Mouse (Mus musculus): Measurements from ENCODE around the gene Usp10. TPM values are rescaled to one million over a fixed set of nuclear protein-coding genes. Genes with fewer than 3 reads are reported as not detected.

Gene Usp10
- polyA plus RNA-seq, 1 experiment: 8.3 TPM

DNA sequence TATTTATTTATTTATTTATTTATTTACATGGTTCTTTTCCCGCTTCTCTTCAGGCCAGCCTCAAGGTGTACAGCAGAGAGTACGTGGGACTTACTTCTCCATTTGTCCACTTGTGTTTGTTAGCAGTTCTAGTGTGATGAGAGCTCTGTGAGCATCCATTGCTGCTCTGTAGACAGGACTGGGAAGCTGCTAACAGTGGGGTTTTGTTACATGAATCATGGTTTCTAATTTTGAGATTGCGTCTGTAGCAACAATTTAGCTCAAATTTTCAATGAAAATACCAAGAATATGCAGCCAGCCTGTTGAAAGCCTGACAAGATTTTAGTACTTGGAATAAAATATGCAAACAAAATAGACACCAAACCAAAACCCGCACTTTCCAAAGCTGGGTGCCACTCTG lies 15.3 kb downstream of the Usp10 start:
- TF ChIP-seq GATA1 (IDR thresholded peaks at IDR 0.05; ENCODE audit: low read length) (no peak), TAL1 (IDR thresholded peaks at IDR 0.05; ENCODE audit: low read length) (no peak)
- no peaks in the 10 kb centered on the region for H3K27me3 ChIP-seq (ENCODE audit: control insufficient read depth)
- H3K4me3 ChIP-seq (replicated peaks): no peak overlapping the region
- no peaks in the 10 kb centered on the region for H3K9me3 ChIP-seq (ENCODE audit: control insufficient read depth, low read length)
- peaks cover 70% of the 10 kb centered on the region for H3K4me1 ChIP-seq (ENCODE audit: control insufficient read depth)
- H3K36me3 ChIP-seq (ENCODE audit: control insufficient read depth): peaks cover 73% of the 10 kb centered on the region

DNA sequence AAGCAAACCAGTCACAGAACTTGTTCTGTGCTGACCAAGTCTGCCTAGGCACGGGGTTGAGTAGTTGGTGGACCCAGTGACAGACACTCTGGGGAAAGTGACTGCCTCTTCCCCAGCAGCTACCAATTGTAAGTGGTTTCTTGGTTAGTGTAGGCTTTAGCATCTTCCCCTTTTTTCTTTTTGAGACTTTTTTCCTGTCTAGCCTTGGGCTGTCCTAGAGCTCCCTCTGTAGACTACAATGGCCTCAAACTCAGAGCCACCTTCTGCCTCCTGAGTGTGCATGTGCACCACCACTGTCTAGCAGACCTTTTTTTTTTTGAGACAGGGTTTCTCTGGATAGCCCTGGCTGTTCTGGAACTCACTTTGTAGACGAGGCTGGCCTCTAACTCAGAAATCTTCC lies 16.3 kb downstream of the Usp10 start:
- Histone ChIP-seq H3K36me3 (ENCODE audit: control insufficient read depth) (peaks cover 70% of the 10 kb centered on the region), H3K9me3 (ENCODE audit: control insufficient read depth, low read length) (no peaks in the 10 kb centered on the region), H3K4me3 (replicated peaks) (no peak overlapping the region), H3K4me1 (ENCODE audit: control insufficient read depth) (peaks cover 63% of the 10 kb centered on the region), H3K27me3 (ENCODE audit: control insufficient read depth) (no peaks in the 10 kb centered on the region)
- no peak for TF ChIP-seq GATA1 (IDR thresholded peaks at IDR 0.05; ENCODE audit: low read length)
- no peak for TF ChIP-seq TAL1 (IDR thresholded peaks at IDR 0.05; ENCODE audit: low read length)

DNA sequence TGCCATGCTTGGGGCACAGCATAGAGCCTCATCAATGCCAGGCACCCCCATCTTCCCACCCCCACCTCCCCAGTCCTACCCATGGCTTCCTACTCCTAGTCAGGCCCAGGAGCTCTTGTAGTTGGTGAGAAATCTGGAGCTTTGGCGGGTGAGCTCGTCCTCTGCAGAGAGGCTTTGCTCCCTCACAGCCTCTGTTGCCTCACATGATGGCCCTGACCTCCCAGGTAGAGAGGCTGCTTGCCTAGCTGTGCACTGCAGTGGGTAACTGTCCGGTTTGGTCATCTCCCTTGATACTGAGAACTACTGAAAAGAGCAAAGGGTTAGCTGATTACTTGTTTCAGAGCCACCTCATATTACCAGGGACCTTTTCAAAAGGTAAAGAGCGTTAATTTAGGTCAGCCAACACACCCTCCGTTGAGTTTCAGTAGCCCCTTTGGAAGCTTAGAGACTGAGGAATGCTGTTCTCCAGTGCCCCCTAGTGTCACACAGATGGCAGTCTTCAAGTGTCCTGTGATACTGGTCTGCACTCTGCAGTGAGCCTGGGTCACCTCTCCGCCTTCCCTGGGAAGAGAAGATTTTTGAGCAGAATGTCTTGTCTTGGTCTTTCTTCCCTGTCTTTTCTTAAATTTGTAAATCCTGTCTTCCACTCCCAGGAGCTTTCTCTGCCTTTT lies 17.4 kb downstream of the Usp10 start:
- Histone ChIP-seq H3K4me3 (replicated peaks) (no peak overlapping the region), H3K27me3 (ENCODE audit: control insufficient read depth) (no peaks in the 10 kb centered on the region), H3K4me1 (ENCODE audit: control insufficient read depth) (peaks cover 54% of the 10 kb centered on the region), H3K9me3 (ENCODE audit: control insufficient read depth, low read length) (no peaks in the 10 kb centered on the region), H3K36me3 (ENCODE audit: control insufficient read depth) (peaks cover 71% of the 10 kb centered on the region)
- TF ChIP-seq GATA1 (IDR thresholded peaks at IDR 0.05; ENCODE audit: low read length): no peak

DNA sequence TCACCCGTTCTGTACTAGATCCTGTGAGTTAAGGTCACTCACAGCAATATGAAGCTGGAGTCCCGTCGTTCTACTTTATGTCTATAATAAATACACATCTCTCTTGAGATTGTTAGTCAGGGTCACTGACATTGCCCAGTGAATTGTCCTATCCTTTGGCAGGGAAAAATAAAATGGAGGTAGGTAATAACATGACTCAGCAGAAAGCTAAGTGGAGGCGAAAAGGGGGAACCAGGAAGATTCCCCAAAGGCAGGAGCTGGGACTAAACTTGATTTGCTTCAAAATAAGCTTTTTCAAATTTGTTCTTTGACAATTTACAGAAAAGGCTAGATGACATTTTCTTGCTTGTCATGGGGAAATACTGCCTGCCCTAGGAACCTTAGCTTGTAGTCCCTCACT lies 21.2 kb downstream of the Usp10 start:
- H3K36me3 ChIP-seq (ENCODE audit: control insufficient read depth): peaks cover 79% of the 10 kb centered on the region
- H3K27me3 ChIP-seq (ENCODE audit: control insufficient read depth): no peaks in the 10 kb centered on the region
- no peak overlapping the region for H3K4me3 ChIP-seq (replicated peaks)
- TF ChIP-seq GATA1 (IDR thresholded peaks at IDR 0.05; ENCODE audit: low read length) (no peak), TAL1 (IDR thresholded peaks at IDR 0.05; ENCODE audit: low read length) (no peak)
- peaks cover 26% of the 10 kb centered on the region for H3K4me1 ChIP-seq (ENCODE audit: control insufficient read depth)
- H3K9me3 ChIP-seq (ENCODE audit: control insufficient read depth, low read length): no peaks in the 10 kb centered on the region

DNA sequence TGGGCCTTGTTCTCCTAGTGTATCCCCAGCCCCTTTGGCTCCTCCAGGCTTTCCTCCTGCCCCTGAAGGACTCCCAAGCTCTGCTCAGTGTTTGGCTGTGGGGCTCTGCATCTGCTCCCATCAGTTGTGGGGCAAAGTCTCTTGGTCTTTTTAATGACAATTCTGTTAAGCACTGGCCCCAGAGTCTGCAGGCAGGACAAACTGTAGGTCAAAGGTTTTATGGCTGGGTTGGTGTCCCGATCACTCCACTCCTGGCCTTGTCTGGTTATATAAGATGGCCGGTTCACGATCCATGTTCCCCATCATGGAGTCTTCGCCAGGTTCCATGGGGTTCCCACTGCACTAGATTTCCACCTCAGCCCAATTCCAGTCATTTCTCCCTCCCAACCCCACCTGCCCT lies 23.5 kb downstream of the Usp10 start:
- H3K4me1 ChIP-seq (ENCODE audit: control insufficient read depth): peaks cover 11% of the 10 kb centered on the region
- peaks cover 87% of the 10 kb centered on the region for H3K36me3 ChIP-seq (ENCODE audit: control insufficient read depth)
- TF ChIP-seq TAL1 (IDR thresholded peaks at IDR 0.05; ENCODE audit: low read length) (no peak), GATA1 (IDR thresholded peaks at IDR 0.05; ENCODE audit: low read length) (no peak)
- H3K9me3 ChIP-seq (ENCODE audit: control insufficient read depth, low read length): no peaks in the 10 kb centered on the region
- H3K27me3 ChIP-seq (ENCODE audit: control insufficient read depth): no peaks in the 10 kb centered on the region
- no peak overlapping the region for H3K4me3 ChIP-seq (replicated peaks)

DNA sequence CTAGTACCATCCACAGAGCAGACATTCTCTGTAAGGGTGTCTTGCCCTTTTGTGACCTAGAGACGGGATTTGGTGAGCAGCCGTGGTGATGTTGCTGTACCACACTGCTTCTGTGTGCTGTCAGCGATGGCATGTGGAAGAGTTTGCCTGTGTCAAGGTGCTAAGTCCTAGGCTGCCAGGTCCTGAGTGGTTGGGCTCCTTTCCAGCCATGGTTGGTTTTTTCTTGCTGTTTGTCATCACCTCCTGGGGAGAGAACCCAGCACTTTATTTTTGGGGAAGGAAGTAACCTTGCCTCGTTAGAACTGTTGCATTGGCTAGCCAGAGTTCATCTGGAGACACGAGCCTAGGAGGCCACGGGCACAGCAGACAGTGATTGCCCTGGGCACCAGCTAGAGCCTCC lies 25.4 kb downstream of the Usp10 start:
- Histone ChIP-seq H3K36me3 (ENCODE audit: control insufficient read depth) (peaks cover 94% of the 10 kb centered on the region), H3K27me3 (ENCODE audit: control insufficient read depth) (no peaks in the 10 kb centered on the region), H3K4me3 (replicated peaks) (no peak overlapping the region), H3K4me1 (ENCODE audit: control insufficient read depth) (peaks cover 7% of the 10 kb centered on the region), H3K9me3 (ENCODE audit: control insufficient read depth, low read length) (no peaks in the 10 kb centered on the region)
- TF ChIP-seq GATA1 (IDR thresholded peaks at IDR 0.05; ENCODE audit: low read length) (no peak), TAL1 (IDR thresholded peaks at IDR 0.05; ENCODE audit: low read length) (no peak)

DNA sequence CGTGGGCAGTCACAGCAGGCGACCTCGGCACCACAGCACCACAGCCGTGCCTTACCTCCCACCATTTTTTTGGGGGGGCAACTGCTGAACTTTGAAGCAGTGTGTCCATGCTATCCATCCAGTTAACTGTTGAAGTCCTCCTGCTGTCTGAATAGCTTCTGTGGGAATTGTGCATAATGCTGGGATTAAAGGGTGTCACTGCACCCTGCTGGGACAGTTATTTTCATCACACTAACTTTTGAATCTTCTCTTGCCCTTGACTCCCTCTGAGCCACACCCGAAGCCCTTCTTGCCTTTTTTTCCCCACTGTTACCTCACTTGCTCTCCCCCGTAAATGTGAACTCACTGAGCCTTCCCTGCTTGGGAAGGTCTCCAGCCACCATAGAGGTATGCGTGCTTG lies 28.3 kb downstream of the Usp10 start:
- Histone ChIP-seq H3K27me3 (ENCODE audit: control insufficient read depth) (no peaks in the 10 kb centered on the region), H3K4me3 (replicated peaks) (no peak overlapping the region), H3K4me1 (ENCODE audit: control insufficient read depth) (peaks cover 4% of the 10 kb centered on the region), H3K9me3 (ENCODE audit: control insufficient read depth, low read length) (no peaks in the 10 kb centered on the region), H3K36me3 (ENCODE audit: control insufficient read depth) (peaks cover 98% of the 10 kb centered on the region)
- TF ChIP-seq GATA1 (IDR thresholded peaks at IDR 0.05; ENCODE audit: low read length): no peak
- TF ChIP-seq TAL1 (IDR thresholded peaks at IDR 0.05; ENCODE audit: low read length): no peak

DNA sequence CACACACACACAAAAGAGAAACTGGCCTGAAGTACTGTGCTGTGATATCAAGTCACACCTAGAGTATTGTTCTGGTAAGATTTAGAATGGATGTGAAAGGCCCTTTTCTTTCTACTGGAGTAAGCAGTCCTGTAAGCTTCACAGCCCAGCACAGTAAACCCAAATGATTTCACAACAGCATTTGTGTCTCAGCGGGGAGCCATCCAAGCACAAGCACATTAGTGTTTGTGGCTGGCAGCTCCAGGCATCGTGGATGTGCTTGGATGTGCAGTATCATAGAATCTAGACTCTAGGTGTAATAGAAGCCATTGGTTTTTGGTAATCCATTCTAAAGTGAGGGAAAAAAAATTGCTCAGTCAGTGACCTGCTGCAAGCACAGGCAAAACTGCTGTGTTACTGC lies 29.2 kb downstream of the Usp10 start:
- Histone ChIP-seq H3K4me1 (ENCODE audit: control insufficient read depth) (peaks cover 4% of the 10 kb centered on the region), H3K9me3 (ENCODE audit: control insufficient read depth, low read length) (no peaks in the 10 kb centered on the region), H3K36me3 (ENCODE audit: control insufficient read depth) (peaks cover 98% of the 10 kb centered on the region), H3K27me3 (ENCODE audit: control insufficient read depth) (no peaks in the 10 kb centered on the region), H3K4me3 (replicated peaks) (no peak overlapping the region)
- TF ChIP-seq GATA1 (IDR thresholded peaks at IDR 0.05; ENCODE audit: low read length) (no peak), TAL1 (IDR thresholded peaks at IDR 0.05; ENCODE audit: low read length) (no peak)

DNA sequence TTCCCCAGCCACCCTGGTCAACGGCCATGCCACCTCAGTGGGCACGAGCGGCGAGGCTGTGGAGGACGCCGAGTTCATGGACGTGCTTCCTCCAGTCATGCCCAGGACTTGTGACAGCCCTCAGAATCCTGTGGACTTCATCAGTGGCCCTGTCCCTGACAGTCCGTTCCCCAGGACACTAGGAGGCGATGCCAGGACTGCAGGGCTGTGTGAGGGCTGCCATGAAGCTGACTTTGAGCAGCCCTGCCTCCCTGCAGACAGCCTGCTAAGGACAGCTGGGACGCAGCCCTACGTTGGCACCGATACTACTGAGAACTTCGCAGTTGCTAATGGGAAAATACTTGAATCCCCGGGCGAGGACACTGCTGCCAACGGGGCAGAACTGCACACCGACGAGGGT lies 31.3 kb downstream of the Usp10 start:
- no peak for TF ChIP-seq GATA1 (IDR thresholded peaks at IDR 0.05; ENCODE audit: low read length)
- TF ChIP-seq TAL1 (IDR thresholded peaks at IDR 0.05; ENCODE audit: low read length): no peak
- Histone ChIP-seq H3K4me1 (ENCODE audit: control insufficient read depth) (peaks cover 3% of the 10 kb centered on the region), H3K9me3 (ENCODE audit: control insufficient read depth, low read length) (no peaks in the 10 kb centered on the region), H3K27me3 (ENCODE audit: control insufficient read depth) (no peaks in the 10 kb centered on the region), H3K4me3 (replicated peaks) (no peak overlapping the region), H3K36me3 (ENCODE audit: control insufficient read depth) (peaks cover 99% of the 10 kb centered on the region)

DNA sequence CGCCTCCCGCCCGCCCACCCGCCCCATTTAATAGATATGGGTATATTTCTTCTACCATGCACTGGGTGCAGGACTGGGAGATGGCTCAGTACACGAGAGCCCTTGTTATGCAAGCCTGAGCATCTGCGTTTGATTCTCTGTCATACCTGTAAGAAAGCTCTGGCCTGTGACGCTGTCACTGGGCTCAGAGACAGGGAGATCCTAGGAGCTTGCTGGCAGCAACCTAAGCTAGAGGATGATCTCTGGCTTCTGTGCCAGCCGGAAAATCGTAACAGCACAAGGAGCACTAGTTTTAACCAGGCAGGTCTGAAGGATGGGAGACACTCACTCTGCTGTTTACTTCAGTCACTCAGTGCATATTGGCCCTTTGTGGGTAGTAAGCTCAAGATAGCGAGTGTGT lies 33.5 kb downstream of the Usp10 start:
- no peaks in the 10 kb centered on the region; the same call in 1 of the 2 replicates for H3K4me1 ChIP-seq (ENCODE audit: control insufficient read depth)
- H3K4me3 ChIP-seq (replicated peaks): no peak overlapping the region
- H3K27me3 ChIP-seq (ENCODE audit: control insufficient read depth): no peaks in the 10 kb centered on the region
- no peaks in the 10 kb centered on the region for H3K9me3 ChIP-seq (ENCODE audit: control insufficient read depth, low read length)
- peaks cover 99% of the 10 kb centered on the region for H3K36me3 ChIP-seq (ENCODE audit: control insufficient read depth)
- TF ChIP-seq TAL1 (IDR thresholded peaks at IDR 0.05; ENCODE audit: low read length) (no peak), GATA1 (IDR thresholded peaks at IDR 0.05; ENCODE audit: low read length) (no peak)
